Mouse (Mus musculus) myocyte (in vitro differentiated cells): ENCODE results near the gene Nuak1. TPM values are rescaled to one million over a fixed set of nuclear protein-coding genes. Genes with fewer than 3 reads are reported as not detected.

Experiments
- H3K27me3 ChIP-seq: one replicate; pipeline ENCODE4 v1.6.1; 2011; ENCODE audit not compliant: control insufficient read depth, insufficient read depth, insufficient read length
- H3K36me3 ChIP-seq: one replicate; pipeline ENCODE4 v1.6.1; 2011; ENCODE audit not compliant: control insufficient read depth, insufficient read depth
- H3K4me2 ChIP-seq: one replicate; pipeline ENCODE4 v1.6.1; 2011; ENCODE audit warnings: low read depth, control low read depth
- H3K4me3 ChIP-seq: one replicate; pipeline ENCODE4 v1.5.1; 2011; ENCODE audit warnings: mild to moderate bottlenecking, control low read depth, moderate library complexity
- H3K79me2 ChIP-seq: one replicate; pipeline ENCODE4 v1.6.1; 2011; ENCODE audit not compliant: control insufficient read depth, insufficient read depth
- H3ac ChIP-seq: one replicate; pipeline ENCODE4 v1.6.1; 2011; ENCODE audit not compliant: control insufficient read depth, insufficient read length
- CEBPB ChIP-seq: IDR thresholded peaks from 2 replicates; pipeline ENCODE4 v1.6.1; 2011; ENCODE audit warnings: mild to moderate bottlenecking, moderate library complexity; ENCODE audit not compliant: poor library complexity, insufficient read depth, severe bottlenecking
- E2F4 ChIP-seq: IDR thresholded peaks from one replicate; pipeline ENCODE4 v1.6.1; 2011; ENCODE audit warnings: mild to moderate bottlenecking, control low read depth, moderate library complexity; ENCODE audit not compliant: insufficient read depth
- MAX ChIP-seq: IDR thresholded peaks from one replicate; pipeline ENCODE4 v1.6.1; 2011; ENCODE audit warnings: low read depth, mild to moderate bottlenecking, control low read depth
- MYOD1 ChIP-seq, 3 experiments: IDR thresholded peaks; one replicate each; pipeline ENCODE4 v1.6.1; 2011; ENCODE audit warnings: control low read depth in 2 of 3, low read depth in 2 of 3, mild to moderate bottlenecking in 2 of 3, moderate library complexity in 1 of 3; ENCODE audit not compliant: insufficient read length in 2 of 3, control insufficient read depth in 1 of 3
- MYOG ChIP-seq, 3 experiments: IDR thresholded peaks; one replicate each; pipeline ENCODE4 v1.6.1; 2011; ENCODE audit warnings: control low read depth in 2 of 3, low read depth in 2 of 3, mild to moderate bottlenecking in 2 of 3; ENCODE audit not compliant: insufficient read length in 2 of 3, control insufficient read depth in 1 of 3, insufficient read depth in 1 of 3
- POLR2A ChIP-seq: IDR thresholded peaks from one replicate; pipeline ENCODE4 v1.6.1; 2011; ENCODE audit warnings: low read depth, mild to moderate bottlenecking, control low read depth, moderate library complexity; ENCODE audit not compliant: insufficient read length
- POLR2AphosphoS2 ChIP-seq: IDR thresholded peaks from one replicate; pipeline ENCODE4 v1.6.1; 2011; ENCODE audit warnings: low read depth, control low read depth; ENCODE audit not compliant: insufficient read length
- REST ChIP-seq: IDR thresholded peaks from one replicate; pipeline ENCODE4 v1.6.1; 2011; ENCODE audit warnings: mild to moderate bottlenecking, control low read depth, moderate library complexity; ENCODE audit not compliant: insufficient read depth, insufficient read length
- SRF ChIP-seq: IDR thresholded peaks from one replicate; pipeline ENCODE4 v1.6.1; 2011; ENCODE audit warnings: low read depth; ENCODE audit not compliant: control insufficient read depth, insufficient read length
- TCF12 ChIP-seq: IDR thresholded peaks from one replicate; pipeline ENCODE4 v1.6.1; 2011; ENCODE audit warnings: mild to moderate bottlenecking, control low read depth; ENCODE audit not compliant: poor library complexity, insufficient read depth, severe bottlenecking
- TCF3 ChIP-seq: IDR thresholded peaks from one replicate; pipeline ENCODE4 v1.6.1; 2011; ENCODE audit warnings: low read depth, control low read depth; ENCODE audit not compliant: insufficient read length
- USF1 ChIP-seq: IDR thresholded peaks from one replicate; pipeline ENCODE4 v1.6.1; 2011; ENCODE audit warnings: low read depth, mild to moderate bottlenecking, control low read depth, moderate library complexity
- polyA plus RNA-seq: library from polyadenylated mRNA; unstranded; fragments of >200 nt; fragmentation: generic; extraction: Trizol; gene quantifications from one replicate; pipeline ENCODE4 v1.2.1, GENCODE M21; 2012; ENCODE audit warnings: missing spikeins

The Nuak1 gene
- polyA plus RNA-seq, 1 experiment = 21.8 TPM

GRCm38 (mm10) chr10:84424374-84424773 is 16.0 kb downstream of the Nuak1 start:
- TF ChIP-seq TCF3 = no peak
- TF ChIP-seq E2F4 = no peak
- TF ChIP-seq SRF = no peak
- no peak for TF ChIP-seq REST
- no peak for TF ChIP-seq POLR2AphosphoS2
- TF ChIP-seq POLR2A = no peak
- TF ChIP-seq USF1 = no peak
- no peak for TF ChIP-seq TCF12
- no peak for TF ChIP-seq CEBPB
- no peak for TF ChIP-seq MAX
- no peak for TF ChIP-seq MYOD1 (IDR thresholded peaks at IDR 0.05; ENCODE audit: control insufficient read depth in 1 of 3, insufficient read length in 2 of 3, low read depth in 2 of 3)
- no peak for TF ChIP-seq MYOG (IDR thresholded peaks at IDR 0.05; ENCODE audit: control insufficient read depth in 1 of 3, insufficient read depth in 1 of 3, insufficient read length in 2 of 3, low read depth in 2 of 3)
- no peak overlapping the region for H3K4me3 ChIP-seq
- H3ac ChIP-seq = no peak overlapping the region
- H3K79me2 ChIP-seq = peaks cover 67% of the 10 kb centered on the region
- H3K27me3 ChIP-seq = no peaks in the 10 kb centered on the region
- H3K36me3 ChIP-seq = peaks cover 6% of the 10 kb centered on the region
- H3K4me2 ChIP-seq = no peak overlapping the region

- no peak overlapping the region for H3K4me3 ChIP-seq
These were observed 16.5 kb downstream of the Nuak1 start for GRCm38 (mm10) chr10:84423903-84424302.

DNA sequence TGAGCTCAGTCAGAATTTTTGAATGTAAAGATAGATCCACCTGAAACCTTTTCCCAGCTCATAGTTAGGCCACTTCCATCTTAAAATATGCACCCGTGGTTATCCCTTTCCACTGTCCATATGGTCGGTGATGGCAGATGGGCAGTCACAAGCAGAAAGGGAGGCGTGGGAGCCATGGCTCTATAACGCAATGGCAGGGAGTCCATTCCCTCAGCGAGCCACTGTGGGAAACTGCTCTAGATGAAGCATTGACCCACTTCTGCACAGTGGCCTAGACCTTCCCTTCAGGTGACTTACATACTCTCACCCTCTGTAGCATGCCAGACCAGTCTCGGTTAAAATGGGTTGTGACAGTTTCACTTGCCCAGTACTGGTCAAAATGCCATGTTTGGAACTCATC is 19.8 kb downstream of the Nuak1 start:
- Histone ChIP-seq H3K27me3 (no peaks in the 10 kb centered on the region), H3K4me2 (no peak overlapping the region), H3ac (no peak overlapping the region), H3K79me2 (peaks cover 57% of the 10 kb centered on the region), H3K4me3 (no peak overlapping the region), H3K36me3 (peaks cover 6% of the 10 kb centered on the region)
- no peak for TF ChIP-seq REST
- TF ChIP-seq MAX = no peak
- no peak for TF ChIP-seq MYOD1 (IDR thresholded peaks at IDR 0.05; ENCODE audit: control insufficient read depth in 1 of 3, insufficient read length in 2 of 3, low read depth in 2 of 3)
- no peak for TF ChIP-seq USF1
- TF ChIP-seq TCF3 = no peak
- TF ChIP-seq POLR2AphosphoS2 = no peak
- no peak for TF ChIP-seq SRF
- TF ChIP-seq E2F4 = no peak
- no peak for TF ChIP-seq TCF12
- no peak for TF ChIP-seq CEBPB
- TF ChIP-seq MYOG (IDR thresholded peaks at IDR 0.05; ENCODE audit: control insufficient read depth in 1 of 3, insufficient read depth in 1 of 3, insufficient read length in 2 of 3, low read depth in 2 of 3) = no peak
- TF ChIP-seq POLR2A = no peak

More at GRCm38 (mm10) chr10:84423903-84424302, 16.5 kb downstream of the Nuak1 start:
- Histone ChIP-seq H3K4me2 (no peak overlapping the region), H3K79me2 (peaks cover 65% of the 10 kb centered on the region), H3ac (no peak overlapping the region), H3K36me3 (peaks cover 6% of the 10 kb centered on the region), H3K27me3 (no peaks in the 10 kb centered on the region)
- no peak for TF ChIP-seq USF1
- TF ChIP-seq POLR2AphosphoS2 = no peak
- TF ChIP-seq CEBPB = no peak
- TF ChIP-seq TCF12 = no peak
- TF ChIP-seq REST = no peak
- no peak for TF ChIP-seq POLR2A
- no peak for TF ChIP-seq E2F4

- Histone ChIP-seq H3ac (no peak overlapping the region), H3K36me3 (peaks cover 6% of the 10 kb centered on the region), H3K4me3 (no peak overlapping the region), H3K79me2 (peaks cover 56% of the 10 kb centered on the region), H3K27me3 (no peaks in the 10 kb centered on the region), H3K4me2 (no peak overlapping the region)
- TF ChIP-seq REST (no peak), MYOG (IDR thresholded peaks at IDR 0.05; ENCODE audit: control insufficient read depth in 1 of 3, insufficient read depth in 1 of 3, insufficient read length in 2 of 3, low read depth in 2 of 3) (no peak), TCF3 (no peak), USF1 (no peak), E2F4 (no peak), CEBPB (no peak), SRF (no peak), POLR2AphosphoS2 (no peak), TCF12 (no peak)
These were observed 22.0 kb downstream of the Nuak1 start for GRCm38 (mm10) chr10:84418421-84418820.

DNA sequence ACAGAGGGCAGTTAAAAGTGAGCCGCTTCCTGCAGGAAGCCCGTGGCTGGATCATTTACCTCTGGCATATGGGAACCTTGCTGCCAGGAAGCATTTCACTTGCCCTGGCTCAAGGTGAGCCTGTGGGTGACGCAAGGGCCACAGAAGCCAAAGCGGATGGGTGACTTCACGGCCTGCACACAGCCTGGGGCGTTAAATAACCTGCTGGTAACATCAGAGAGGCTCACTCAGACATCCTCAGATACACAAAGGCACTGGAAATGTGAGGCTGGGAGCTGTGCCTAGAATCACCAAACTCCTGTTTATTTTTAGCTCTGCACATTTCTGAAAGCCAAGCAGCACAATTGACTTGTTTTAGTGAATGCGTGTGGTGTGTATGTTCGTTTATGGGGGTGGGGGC is 23.6 kb downstream of the Nuak1 start:
- Histone ChIP-seq H3K4me3 (no peak overlapping the region), H3K27me3 (no peaks in the 10 kb centered on the region), H3K79me2 (peaks cover 45% of the 10 kb centered on the region), H3K36me3 (peaks cover 6% of the 10 kb centered on the region), H3ac (no peak overlapping the region), H3K4me2 (no peak overlapping the region)
- TF ChIP-seq TCF3 = no peak
